Mouse (Mus musculus) bone marrow, adult 2 months (tissue): Measurements from ENCODE around the gene Tbx20. TPM values are rescaled to one million over a fixed set of nuclear protein-coding genes. Genes with fewer than 3 reads are reported as not detected.

Experiments used
- H3K27ac ChIP-seq: fragments of 200-500 bp; 2 replicates; pipeline ENCODE4 v1.5.1; 2012; ENCODE audit warnings: low read depth, mild to moderate bottlenecking, control low read depth, inconsistent platforms, low read length; ENCODE audit not compliant: control insufficient read depth, poor library complexity, insufficient read depth
- H3K4me1 ChIP-seq: fragments of 200-500 bp; 2 replicates; pipeline ENCODE4 v1.6.1; 2011; ENCODE audit warnings: low read length; ENCODE audit not compliant: control insufficient read depth, insufficient read depth
- H3K4me3 ChIP-seq: fragments of 200-500 bp; replicated peaks from 2 replicates; pipeline ENCODE3; 2011; ENCODE audit warnings: mild to moderate bottlenecking, low read depth, low read length, control low read depth; ENCODE audit not compliant: control insufficient read depth
- CTCF ChIP-seq: fragments of 200-500 bp; IDR thresholded peaks from 2 replicates; pipeline ENCODE4 v1.5.1; 2011; ENCODE audit warnings: low read length, control low read depth; ENCODE audit not compliant: control insufficient read depth, insufficient read depth
- POLR2A ChIP-seq: fragments of 200-500 bp; IDR thresholded peaks from 2 replicates; pipeline ENCODE4 v1.6.1; 2011; ENCODE audit warnings: low read depth, mild to moderate bottlenecking, control low read depth, low read length, borderline replicate concordance; ENCODE audit not compliant: control insufficient read depth
- WGBS: fragments of 180-500 bp; shearing (Covaris S2); methylation state at CpG from one replicate; pipeline ENCODE4 v1.1.7; 2018; 5-methylcytosine and 5-hydroxymethylcytosine counted together
- polyA plus RNA-seq: library from polyadenylated mRNA; stranded (reverse); fragments of >200 nt; gene quantifications from 2 replicates; pipeline ENCODE4 v1.2.4, GENCODE M21; 2011; ENCODE audit warnings: low replicate concordance; ENCODE audit not compliant: missing spikeins, insufficient read depth, insufficient read length

The Tbx20 gene
- polyA plus RNA-seq, result not detected in 2 replicates

DNA sequence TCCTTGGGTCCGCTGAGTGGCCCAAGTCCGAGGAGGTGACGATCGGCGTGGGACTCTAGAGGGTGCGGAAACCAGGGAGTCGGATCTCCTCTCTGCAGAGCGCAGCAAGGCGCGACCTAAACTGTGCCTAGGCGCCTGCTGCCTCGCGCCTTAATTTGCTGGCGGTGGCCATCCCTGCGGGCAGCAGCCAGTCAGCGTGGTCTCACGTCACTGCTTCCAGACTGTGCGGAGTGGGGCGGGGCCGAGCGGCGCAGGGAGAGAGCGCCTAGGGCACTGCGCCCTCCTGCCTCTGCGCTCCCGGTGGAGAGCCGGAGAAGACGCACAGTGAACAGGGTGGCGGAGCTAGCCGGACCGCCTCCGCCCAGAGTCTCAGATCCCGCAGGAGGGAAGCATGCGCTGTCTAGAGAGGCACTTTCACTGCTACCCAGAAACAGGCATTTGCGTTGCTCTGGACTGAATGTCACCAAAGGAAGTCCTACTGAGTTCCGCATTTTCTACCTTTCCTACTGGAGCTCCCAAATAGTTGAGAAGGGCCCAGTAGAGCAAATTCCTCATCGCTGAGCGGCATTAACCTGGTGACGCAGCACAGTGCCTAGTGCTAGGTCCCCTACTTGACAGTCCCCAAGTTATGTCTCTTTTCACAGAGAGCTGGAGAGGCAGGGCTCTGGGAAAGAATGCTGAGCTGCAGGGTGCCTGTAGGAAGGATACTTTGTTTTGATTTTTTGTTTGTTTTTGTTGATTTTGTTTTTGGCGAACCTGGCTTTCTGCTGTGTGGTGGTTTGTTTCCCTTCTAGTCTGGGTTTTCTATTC lies at the start of gene Tbx20:
Gene Tbx20 (minus strand): TSS at position 144 of the 810 bp plus-strand sequence.
- WGBS, result 3% methylated on average over 40 of the region's 40 CpGs
- no peak within 1 kb of the TSS for H3K4me3 ChIP-seq
- H3K4me1 ChIP-seq, result no peaks in the 10 kb centered on the region
- TF ChIP-seq CTCF (no peak), POLR2A (no peak)
- no peak within 1 kb of the TSS for H3K27ac ChIP-seq

DNA sequence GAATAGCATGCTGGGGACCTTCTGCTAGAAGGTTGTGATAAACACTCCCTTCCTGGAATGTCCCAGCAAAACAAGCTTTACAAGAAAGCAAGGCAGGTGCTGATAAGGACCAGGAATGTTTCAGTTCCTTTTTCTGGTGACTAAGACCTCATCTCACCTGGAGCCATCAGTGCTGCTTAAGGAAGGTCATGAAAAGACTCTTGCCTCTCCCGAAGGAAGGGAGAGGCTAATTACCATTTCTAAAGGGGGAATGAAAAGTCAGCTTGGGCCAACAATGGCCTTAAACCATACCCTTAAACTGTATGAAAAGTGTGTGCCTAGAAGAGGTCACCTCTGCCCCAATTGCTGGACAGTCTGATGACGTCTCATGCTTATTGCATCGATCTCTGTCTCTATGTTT lies 44.4 kb upstream of the Tbx20 start:
- Histone ChIP-seq H3K4me3 (no peak overlapping the region), H3K4me1 (no peaks in the 10 kb centered on the region), H3K27ac (no peak overlapping the region)
- WGBS, result 64% methylated on average over 3 of the region's 3 CpGs
- TF ChIP-seq POLR2A (no peak), CTCF (no peak)

DNA sequence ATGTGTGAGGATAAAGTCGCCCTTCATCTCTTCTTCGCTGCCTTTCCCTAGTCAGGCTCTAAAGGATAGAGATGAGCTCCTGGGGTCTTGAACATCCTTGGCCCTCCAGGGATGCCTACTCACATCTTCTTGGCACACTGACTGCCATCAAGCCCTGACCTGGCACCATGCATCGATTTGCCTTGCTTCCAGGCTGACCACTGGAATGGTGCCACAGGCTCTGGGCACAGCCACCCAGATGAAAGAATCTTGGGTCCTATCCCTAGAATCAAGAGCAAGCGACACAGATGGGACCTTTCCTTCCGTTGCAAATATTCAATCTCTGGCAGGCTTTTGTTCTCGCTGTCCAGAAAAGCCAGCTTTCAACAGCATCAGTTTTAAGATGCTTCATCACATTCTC lies 38.4 kb upstream of the Tbx20 start:
- Histone ChIP-seq H3K27ac (no peak overlapping the region), H3K4me3 (no peak overlapping the region), H3K4me1 (no peaks in the 10 kb centered on the region)
- TF ChIP-seq POLR2A (no peak), CTCF (no peak)
- 82% methylated on average over 6 of the region's 6 CpGs for whole genome bisulfite sequencing

DNA sequence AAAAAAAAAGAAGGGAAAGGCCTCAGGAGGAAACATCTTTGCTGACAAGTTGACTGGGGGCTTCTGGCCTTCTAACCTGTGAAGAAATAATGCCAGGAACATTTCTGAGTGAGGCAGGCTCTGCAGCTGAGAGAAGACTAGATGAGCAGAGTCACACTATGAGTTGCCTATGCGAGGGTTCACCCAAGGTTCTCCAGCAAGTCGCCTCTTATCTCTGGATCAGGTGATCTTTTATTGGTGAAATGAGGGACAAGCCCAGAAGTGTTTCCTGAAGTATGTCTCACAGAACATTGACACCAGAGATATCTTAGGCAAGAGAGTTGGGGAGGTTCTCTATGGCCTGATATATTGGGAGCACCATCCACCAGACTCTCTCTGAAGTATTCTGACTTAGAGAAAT lies 18.0 kb upstream of the Tbx20 start:
- H3K27ac ChIP-seq, result no peak overlapping the region
- no peak overlapping the region for H3K4me3 ChIP-seq
- 75% methylated on average over 2 of the region's 2 CpGs for WGBS
- TF ChIP-seq POLR2A, result no peak
- TF ChIP-seq CTCF, result no peak
- H3K4me1 ChIP-seq, result no peaks in the 10 kb centered on the region

DNA sequence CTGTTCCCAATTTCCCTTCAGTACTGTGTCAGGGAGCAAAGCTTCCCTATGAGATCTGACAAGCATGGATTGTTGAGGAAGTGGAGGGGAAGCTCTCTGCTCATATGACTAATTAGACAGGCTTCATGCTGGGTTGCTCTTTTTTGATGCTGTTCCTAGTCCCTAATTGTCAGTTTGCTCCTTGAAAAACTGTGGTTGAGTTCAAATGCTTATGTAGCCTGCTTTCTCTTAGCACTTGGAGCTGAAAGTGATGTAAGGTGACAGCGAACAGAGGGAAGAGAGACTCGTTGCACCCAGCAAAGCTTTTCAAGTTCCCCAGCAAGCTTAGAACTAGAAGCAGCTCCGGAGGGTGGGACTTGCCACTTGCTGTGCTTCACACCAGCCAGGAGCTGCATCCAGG lies 15.3 kb upstream of the Tbx20 start:
- TF ChIP-seq POLR2A (no peak), CTCF (no peak)
- H3K4me3 ChIP-seq, result no peak overlapping the region
- H3K4me1 ChIP-seq, result no peaks in the 10 kb centered on the region
- WGBS, result 66% methylated on average over 3 of the region's 3 CpGs
- no peak overlapping the region for H3K27ac ChIP-seq

DNA sequence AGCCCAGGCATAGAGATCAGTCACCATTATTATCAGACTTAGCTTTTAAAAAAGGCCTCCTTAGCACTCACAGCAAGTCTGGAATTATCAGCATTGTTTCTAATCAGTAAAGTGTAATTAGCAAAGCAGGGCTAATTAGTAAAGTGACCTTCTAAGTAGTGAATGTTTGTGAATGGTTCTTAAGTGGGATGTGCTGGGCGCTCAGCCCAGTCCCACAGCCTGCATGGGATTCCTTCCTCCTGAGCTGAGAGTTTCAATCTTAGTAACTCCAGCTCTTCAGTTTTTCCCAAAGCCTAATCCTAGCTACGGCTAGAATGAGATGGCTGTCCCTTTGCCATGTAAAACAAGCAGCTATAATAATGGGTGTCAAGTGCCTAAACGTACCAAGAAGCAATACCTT lies 8.2 kb upstream of the Tbx20 start:
- Histone ChIP-seq H3K4me1 (no peaks in the 10 kb centered on the region), H3K27ac (no peak overlapping the region), H3K4me3 (no peak overlapping the region)
- WGBS, result 51% methylated on average over 3 of the region's 3 CpGs
- no peak for TF ChIP-seq CTCF

DNA sequence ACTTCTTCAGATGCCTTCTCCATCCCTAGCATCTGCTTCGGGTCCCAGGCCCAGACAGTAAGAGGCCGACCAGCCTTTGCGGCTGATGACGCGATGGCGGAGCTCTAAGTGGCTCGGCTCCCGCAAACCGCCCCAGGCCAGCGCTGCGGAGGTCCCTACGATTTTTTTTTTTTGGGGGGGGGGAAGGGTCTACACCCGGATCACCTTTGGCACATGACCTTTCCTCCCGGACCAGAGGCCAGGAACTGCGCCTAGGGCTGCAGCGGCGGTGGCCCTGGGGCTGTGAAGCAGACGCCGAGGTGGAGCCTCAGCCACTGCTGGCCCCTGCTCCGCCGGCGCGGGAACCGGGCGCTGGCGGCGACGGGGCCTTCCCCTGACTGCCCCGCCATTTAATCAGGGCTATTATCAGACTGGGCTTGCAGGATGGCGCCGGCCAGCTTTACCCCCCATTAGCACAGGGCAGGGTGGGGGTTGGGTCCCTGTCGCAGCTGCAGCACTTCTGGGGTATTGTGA lies 6.9 kb upstream of the Tbx20 start:
- Histone ChIP-seq H3K4me3 (no peak overlapping the region), H3K27ac (no peak overlapping the region), H3K4me1 (no peaks in the 10 kb centered on the region)
- 2% methylated on average over 32 of the region's 32 CpGs for WGBS
- TF ChIP-seq CTCF, result no peak
- TF ChIP-seq POLR2A, result no peak

DNA sequence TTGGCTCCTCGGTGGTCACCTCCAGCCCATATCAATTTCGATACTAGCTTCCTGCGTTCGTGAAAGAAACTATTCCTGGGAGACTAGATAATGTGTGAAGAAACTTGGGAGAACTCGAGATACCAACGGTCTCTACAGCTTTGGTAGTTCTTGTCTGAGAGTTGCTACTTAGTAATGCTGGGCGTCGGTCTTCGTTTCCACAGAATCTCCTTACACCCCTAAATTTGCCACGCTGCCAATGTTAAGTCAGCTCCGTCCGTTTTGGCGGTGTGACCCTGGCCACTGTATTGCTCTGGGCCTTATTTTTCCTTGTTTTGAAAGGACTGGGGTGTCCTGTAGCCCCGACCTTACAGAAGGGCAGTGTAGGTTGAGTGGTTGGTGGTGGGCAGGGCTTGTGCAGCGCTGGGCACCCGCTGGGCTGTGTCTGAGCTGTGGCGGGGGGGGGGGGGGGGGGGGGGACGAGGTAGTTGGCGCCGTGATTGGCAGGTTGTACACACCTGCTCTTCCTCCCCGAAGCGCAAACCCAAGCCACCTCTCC lies 6.4 kb upstream of the Tbx20 start:
- TF ChIP-seq POLR2A, result no peak
- no peak for TF ChIP-seq CTCF
- Histone ChIP-seq H3K4me3 (no peak overlapping the region), H3K27ac (no peak overlapping the region), H3K4me1 (no peaks in the 10 kb centered on the region)
- 4% methylated on average over 19 of the region's 22 CpGs for WGBS

DNA sequence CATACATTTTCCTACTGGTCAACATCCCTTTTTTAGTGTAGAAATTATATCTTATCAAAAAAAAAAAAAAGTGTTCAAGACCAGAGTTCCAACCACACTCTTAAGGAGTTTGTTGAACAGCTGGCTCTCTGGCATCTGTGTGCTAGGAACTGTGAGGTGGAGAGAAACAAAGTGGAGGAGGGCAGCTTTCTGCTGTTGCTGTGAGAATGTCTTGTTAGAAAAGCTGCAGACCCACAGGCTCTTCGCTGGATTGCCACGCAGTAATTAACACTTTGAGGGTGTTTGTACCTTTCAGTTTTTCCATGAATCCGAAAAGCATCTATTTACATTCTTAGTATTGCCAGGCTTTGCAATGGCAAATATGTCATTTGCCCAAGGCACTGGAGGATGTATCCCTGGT lies 5.9 kb upstream of the Tbx20 start:
- WGBS, result 12% methylated on average over 3 of the region's 3 CpGs
- Histone ChIP-seq H3K27ac (no peak overlapping the region), H3K4me3 (no peak overlapping the region), H3K4me1 (no peaks in the 10 kb centered on the region)
- TF ChIP-seq POLR2A, result no peak
- TF ChIP-seq CTCF, result no peak
